Mouse (Mus musculus) liver, postnatal 0 days (tissue): ENCODE measurements around the gene Ripk1.

Source experiments
- CTCF ChIP-seq: sonication (generic); IDR thresholded peaks from 2 replicates; pipeline ENCODE4 v1.5.1; 2016; ENCODE audit warnings: antibody characterized with exemption, low read depth
- EP300 ChIP-seq: IDR thresholded peaks from 2 replicates; pipeline ENCODE4 v1.6.1; 2016; ENCODE audit warnings: antibody characterized with exemption, low read depth, mild to moderate bottlenecking

DNA sequence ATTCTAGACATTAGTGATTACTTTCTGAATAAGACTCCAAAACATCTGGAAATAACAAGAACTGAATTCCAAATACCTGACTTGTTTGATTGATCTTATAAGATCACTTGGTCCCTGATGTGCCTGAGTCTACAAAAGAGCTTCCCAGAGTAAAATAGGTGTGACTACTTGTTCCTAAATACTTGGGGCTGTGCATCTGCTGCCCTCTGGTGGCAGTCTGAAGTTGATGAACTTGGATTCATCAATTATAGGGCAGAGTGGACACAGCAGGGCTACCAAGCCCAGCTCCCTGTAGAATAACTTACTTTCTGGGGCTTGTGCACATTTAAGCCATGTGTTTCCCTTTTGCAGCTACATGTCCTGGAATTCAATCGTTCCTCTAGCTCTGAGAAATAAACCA is 7.0 kb upstream of the Ripk1 start:
- peak; percentile 95 for TF ChIP-seq CTCF
- no peak for TF ChIP-seq EP300
